Mouse (Mus musculus): ENCODE data around the gene Cbr3. TPM values are rescaled to one million over a fixed set of nuclear protein-coding genes. Genes with fewer than 3 reads are reported as not detected.
A peak's percentile ranks its signal among the peaks of the same experiment; 100 is the strongest.

Cbr3 gene
- total RNA-seq, 2 experiments from 2014 or later: 1.5 TPM; not detected in 1

GRCm38 (mm10) chr16:93709217-93709616 lies 26.2 kb downstream of the Cbr3 start:
- no peak for ATAC-seq (replicated peaks; ENCODE audit: low FRiP score, low TSS enrichment, poor library complexity, severe bottlenecking)

GRCm38 (mm10) chr16:93710924-93711323 lies 27.9 kb downstream of the Cbr3 start:
- peak; percentile 54 for ATAC-seq (replicated peaks; ENCODE audit: low FRiP score, low TSS enrichment, poor library complexity, severe bottlenecking)

- ATAC-seq (replicated peaks; ENCODE audit: low FRiP score, low TSS enrichment, poor library complexity, severe bottlenecking): peak; percentile 86
Measured at GRCm38 (mm10) chr16:93711411-93712188, 28.6 kb downstream of the Cbr3 start, which contains the start of gene Dop1b. Gene Dop1b, plus strand, starts transcription at chr16:93711904.

- ATAC-seq (replicated peaks; ENCODE audit: low FRiP score, low TSS enrichment, poor library complexity, severe bottlenecking): peak; percentile 54
Measured at GRCm38 (mm10) chr16:93712189-93712885, 29.3 kb downstream of the Cbr3 start.

GRCm38 (mm10) chr16:93712966-93713365 lies 30.0 kb downstream of the Cbr3 start:
- no peak for ATAC-seq (replicated peaks; ENCODE audit: low FRiP score, low TSS enrichment, poor library complexity, severe bottlenecking)

- no peak for ATAC-seq (replicated peaks; ENCODE audit: low FRiP score, low TSS enrichment, poor library complexity, severe bottlenecking)
Measured at GRCm38 (mm10) chr16:93714426-93714825, 31.4 kb downstream of the Cbr3 start.

- ATAC-seq (replicated peaks; ENCODE audit: low FRiP score, low TSS enrichment, poor library complexity, severe bottlenecking): no peak
Measured at GRCm38 (mm10) chr16:93715826-93716225, 32.8 kb downstream of the Cbr3 start.

- peak; percentile 78 for ATAC-seq (replicated peaks; ENCODE audit: low FRiP score, low TSS enrichment, poor library complexity, severe bottlenecking)
Measured at GRCm38 (mm10) chr16:93717299-93717703, 34.3 kb downstream of the Cbr3 start.

- no peak for ATAC-seq (replicated peaks; ENCODE audit: low FRiP score, low TSS enrichment, poor library complexity, severe bottlenecking)
Measured at GRCm38 (mm10) chr16:93721771-93722170, 38.8 kb downstream of the Cbr3 start.

GRCm38 (mm10) chr16:93722476-93722875 lies 39.5 kb downstream of the Cbr3 start:
- no peak for ATAC-seq (replicated peaks; ENCODE audit: low FRiP score, low TSS enrichment, poor library complexity, severe bottlenecking)

GRCm38 (mm10) chr16:93725417-93726144 lies 42.6 kb downstream of the Cbr3 start:
- no peak for ATAC-seq (replicated peaks; ENCODE audit: low FRiP score, low TSS enrichment, poor library complexity, severe bottlenecking)

- ATAC-seq (replicated peaks; ENCODE audit: low FRiP score, low TSS enrichment, poor library complexity, severe bottlenecking): no peak
Measured at GRCm38 (mm10) chr16:93726186-93726585, 43.2 kb downstream of the Cbr3 start.

- no peak for ATAC-seq (replicated peaks; ENCODE audit: low FRiP score, low TSS enrichment, poor library complexity, severe bottlenecking)
Measured at GRCm38 (mm10) chr16:93728676-93729075, 45.7 kb downstream of the Cbr3 start.

GRCm38 (mm10) chr16:93729801-93730721 lies 47.0 kb downstream of the Cbr3 start:
- ATAC-seq (replicated peaks; ENCODE audit: low FRiP score, low TSS enrichment, poor library complexity, severe bottlenecking): no peak

GRCm38 (mm10) chr16:93731310-93731709 lies 48.3 kb downstream of the Cbr3 start:
- ATAC-seq (replicated peaks; ENCODE audit: low FRiP score, low TSS enrichment, poor library complexity, severe bottlenecking): no peak

GRCm38 (mm10) chr16:93732875-93733569 lies 50.0 kb downstream of the Cbr3 start:
- ATAC-seq (replicated peaks; ENCODE audit: low FRiP score, low TSS enrichment, poor library complexity, severe bottlenecking): no peak

- no peak for ATAC-seq (replicated peaks; ENCODE audit: low FRiP score, low TSS enrichment, poor library complexity, severe bottlenecking)
Measured at GRCm38 (mm10) chr16:93739251-93739650, 56.2 kb downstream of the Cbr3 start.
